Mouse (Mus musculus) MEL (cell line): ENCODE data around the gene Ppil6.

ENCODE experiments used
- CTCF ChIP-seq, 3 experiments: IDR thresholded peaks in 2 of 3; conservative IDR thresholded peaks in 1 of 3; 2 replicates each; pipeline ENCODE4 v1.5.1; 2011 to 2012; ENCODE audit warnings: low read length in 3 of 3, low read depth in 2 of 3, mild to moderate bottlenecking in 2 of 3, improper control_type of control experiment in 1 of 3, inconsistent platforms in 1 of 3, mixed read lengths in 1 of 3, moderate library complexity in 1 of 3; ENCODE audit not compliant: control insufficient read depth in 1 of 3, insufficient read depth in 1 of 3, poor library complexity in 1 of 3, severe bottlenecking in 1 of 3
- MAZ ChIP-seq: IDR thresholded peaks from 2 replicates; pipeline ENCODE4 v1.6.1; 2012; ENCODE audit warnings: low read depth, mild to moderate bottlenecking, inconsistent platforms, low read length, improper control_type of control experiment

- TF ChIP-seq MAZ (no peak), CTCF (IDR thresholded peaks at IDR 0.05 in 2 of 3, conservative IDR thresholded peaks at IDR 0.05 in 1 of 3; ENCODE audit: control insufficient read depth in 1 of 3, insufficient read depth in 1 of 3, low read depth in 2 of 3, low read length in 3 of 3, poor library complexity in 1 of 3, severe bottlenecking in 1 of 3) (no peak)
These were observed 17.7 kb upstream of the Ppil6 start for GRCm38 (mm10) chr10:41472534-41472933.
